Mouse (Mus musculus) lung, embryonic 16.5 days (tissue): Measurements from ENCODE around the gene Ptpn14. TPM values are rescaled to one million over a fixed set of nuclear protein-coding genes. Genes with fewer than 3 reads are reported as not detected.
A peak's percentile ranks its signal among the peaks of the same experiment; 100 is the strongest.

ENCODE experiments used
- ATAC-seq: fragments of 200-750 bp; cut with Nextera tagmentation; 2 replicates; pipeline ENCODE4 v1.8.0; 2017; ENCODE audit warnings: low read depth, mild to moderate bottlenecking, moderate library complexity
- H3K27ac ChIP-seq: fragments of 300-500 bp; sonication (generic); 2 replicates; pipeline ENCODE4 v1.5.1; 2014; ENCODE audit warnings: mild to moderate bottlenecking, control low read depth, low read length
- H3K27me3 ChIP-seq: fragments of 300-500 bp; sonication (generic); 2 replicates; pipeline ENCODE4 v1.6.1; 2014; ENCODE audit warnings: low read depth, low read length, mixed read lengths; ENCODE audit not compliant: control insufficient read depth, insufficient read depth
- H3K36me3 ChIP-seq: fragments of 300-500 bp; sonication (generic); 2 replicates; pipeline ENCODE4 v1.6.1; 2014; ENCODE audit warnings: low read length; ENCODE audit not compliant: control insufficient read depth, insufficient read depth
- H3K4me1 ChIP-seq: fragments of 300-500 bp; sonication (generic); replicated peaks from 2 replicates; pipeline ENCODE4 v1.6.1; 2014; ENCODE audit warnings: low read length, mixed read lengths; ENCODE audit not compliant: control insufficient read depth, insufficient read depth
- H3K4me2 ChIP-seq: fragments of 300-500 bp; sonication (generic); 2 replicates; pipeline ENCODE4 v1.6.1; 2014; ENCODE audit warnings: low read depth, low read length, control low read depth
- H3K4me3 ChIP-seq: fragments of 300-500 bp; sonication (generic); 2 replicates; pipeline ENCODE4 v1.5.1; 2014; ENCODE audit warnings: mild to moderate bottlenecking, low read length, control low read depth
- H3K9ac ChIP-seq: fragments of 300-500 bp; sonication (generic); 2 replicates; pipeline ENCODE4 v1.6.1; 2014; ENCODE audit warnings: low read length, control low read depth
- H3K9me3 ChIP-seq: fragments of 300-500 bp; sonication (generic); 2 replicates; pipeline ENCODE4 v1.6.1; 2016; ENCODE audit warnings: low read length; ENCODE audit not compliant: control insufficient read depth
- WGBS: fragments of 180-500 bp; shearing (Covaris S2); extraction: QIAGEN DNeasy Blood & Tissue Kit; methylation state at CpG from one replicate; pipeline ENCODE4 v1.1.7; 2014; 5-methylcytosine and 5-hydroxymethylcytosine counted together
- polyA plus RNA-seq: library from polyadenylated mRNA; unstranded; fragments of >200 nt; fragmentation: Nextera tagmentation; extraction: Ambion mirVana; gene quantifications from 2 replicates; pipeline ENCODE4 v1.2.1, GENCODE M21; 2015

Ptpn14 gene
- polyA plus RNA-seq, 1 experiment from 2014 or later, result 7.9 TPM

- Histone ChIP-seq H3K9me3 (no peaks in the 10 kb centered on the region), H3K4me1 (peaks cover 9% of the 10 kb centered on the region; the same call in 1 of the 2 replicates), H3K9ac (no peak overlapping the region), H3K4me2 (no peak overlapping the region), H3K4me3 (no peak overlapping the region), H3K36me3 (no peaks in the 10 kb centered on the region), H3K27ac (no peak overlapping the region), H3K27me3 (no peaks in the 10 kb centered on the region)
- 74% methylated on average over 8 of the region's 8 CpGs for WGBS
- no peak for ATAC-seq
These were observed 27.0 kb downstream of the Ptpn14 start for GRCm38 (mm10) chr1:189755072-189755471.

DNA sequence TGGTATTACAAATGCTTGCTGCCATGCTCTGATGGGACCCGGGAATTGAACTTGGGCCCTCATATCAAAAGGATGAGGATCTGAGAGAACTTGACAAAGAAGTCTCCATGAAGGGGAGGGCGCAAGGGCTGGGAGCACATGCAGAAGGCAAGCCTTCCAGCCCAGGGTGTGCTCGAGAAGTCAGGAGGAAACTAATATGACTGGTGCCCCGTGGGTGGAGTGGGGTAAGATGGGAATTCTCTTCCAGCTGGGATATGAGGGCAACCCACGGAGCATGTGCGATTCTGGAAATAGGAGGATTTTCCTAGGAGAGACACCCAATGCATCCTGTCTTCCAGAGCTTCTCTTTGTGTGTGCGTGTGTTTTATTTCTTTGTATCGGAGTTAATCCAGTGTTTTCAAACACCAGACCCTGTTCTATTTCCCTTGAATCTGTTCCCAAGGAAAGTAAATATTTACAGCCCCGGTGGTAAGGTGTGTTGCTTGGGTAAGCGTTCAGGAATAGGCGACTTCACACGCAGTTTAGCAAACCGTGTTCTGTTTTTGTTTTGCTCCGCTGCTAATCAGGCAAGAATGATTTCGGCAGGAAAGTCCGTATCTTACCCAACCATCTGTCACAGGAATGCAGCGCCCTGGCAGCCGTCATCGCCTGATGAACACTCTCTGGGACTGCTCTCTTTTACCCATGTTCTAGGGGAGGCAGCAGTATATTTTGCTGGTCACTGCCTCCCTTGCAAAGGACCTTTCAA, 28.4 kb downstream of the Ptpn14 start:
- Histone ChIP-seq H3K4me2 (peak overlapping the region; percentile 4; the same call in 1 of the 2 replicates), H3K27ac (no peak overlapping the region), H3K27me3 (no peaks in the 10 kb centered on the region), H3K36me3 (no peaks in the 10 kb centered on the region), H3K4me3 (no peak overlapping the region), H3K4me1 (peaks cover 10% of the 10 kb centered on the region; the same call in 1 of the 2 replicates), H3K9me3 (no peaks in the 10 kb centered on the region), H3K9ac (no peak overlapping the region)
- peak; percentile 18; the same call in 1 of the 2 replicates for ATAC-seq
- WGBS, result 34% methylated on average over 19 of the region's 19 CpGs

- no peaks in the 10 kb centered on the region for H3K27me3 ChIP-seq
- WGBS, result 59% methylated on average over 7 of the region's 7 CpGs
- no peak overlapping the region for H3K9ac ChIP-seq
- ATAC-seq, result no peak
- H3K9me3 ChIP-seq, result no peaks in the 10 kb centered on the region
- no peak overlapping the region; the same call in 1 of the 2 replicates for H3K4me2 ChIP-seq
- H3K27ac ChIP-seq, result no peak overlapping the region
- H3K4me1 ChIP-seq, result peaks cover 15% of the 10 kb centered on the region
- no peaks in the 10 kb centered on the region for H3K36me3 ChIP-seq
- H3K4me3 ChIP-seq, result no peak overlapping the region
These were observed 29.0 kb downstream of the Ptpn14 start for GRCm38 (mm10) chr1:189757054-189757408.

DNA sequence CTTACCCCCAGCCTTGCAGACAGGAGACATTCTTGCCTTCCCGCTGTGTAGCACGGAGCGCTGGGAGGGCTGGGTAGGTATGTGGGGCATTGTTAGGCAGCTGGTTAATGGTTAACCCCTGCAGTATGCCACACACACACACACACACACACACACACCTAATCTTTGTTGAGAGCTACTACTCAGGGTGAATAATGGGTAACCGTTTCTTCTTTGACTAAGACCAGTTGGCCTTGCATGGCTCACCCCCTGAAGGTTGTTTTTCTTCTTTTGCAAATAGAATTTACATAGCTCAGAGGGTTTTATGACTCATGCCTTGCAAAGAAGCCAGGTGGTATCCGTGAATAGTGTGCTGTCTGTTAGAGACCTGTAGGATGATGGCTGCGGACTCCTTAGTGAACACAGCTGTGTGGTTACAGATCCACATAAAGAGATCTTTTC, 33.5 kb downstream of the Ptpn14 start:
- peak overlapping the region; percentile 33; the same call in 1 of the 2 replicates for H3K27ac ChIP-seq
- H3K4me2 ChIP-seq, result no peak overlapping the region
- peaks cover 19% of the 10 kb centered on the region for H3K4me1 ChIP-seq
- no peak overlapping the region for H3K4me3 ChIP-seq
- no peaks in the 10 kb centered on the region for H3K27me3 ChIP-seq
- 35% methylated on average over 6 of the region's 6 CpGs for WGBS
- ATAC-seq, result peak; percentile 88
- no peak overlapping the region for H3K9ac ChIP-seq
- H3K9me3 ChIP-seq, result no peaks in the 10 kb centered on the region
- H3K36me3 ChIP-seq, result no peaks in the 10 kb centered on the region

DNA sequence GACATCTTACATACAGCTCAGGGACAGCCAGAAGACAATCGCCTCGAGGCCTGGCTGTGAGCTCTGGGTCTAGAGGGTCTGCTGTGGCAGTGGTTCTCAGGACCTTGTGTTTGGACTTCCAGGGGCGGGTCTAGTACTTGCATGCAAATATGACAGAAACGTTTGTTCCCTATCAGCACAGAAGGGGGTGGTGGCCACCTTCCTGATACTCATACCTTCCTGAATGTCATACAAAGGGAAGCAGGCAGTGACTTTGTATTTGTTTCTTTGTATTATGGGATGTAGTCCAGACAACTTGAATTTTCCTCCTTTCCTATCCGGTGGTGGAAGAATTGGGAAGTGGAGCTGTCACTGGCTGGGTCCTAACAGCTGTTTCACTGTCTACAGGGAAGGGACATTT, 36.2 kb downstream of the Ptpn14 start:
- Histone ChIP-seq H3K36me3 (no peaks in the 10 kb centered on the region), H3K9ac (no peak overlapping the region), H3K27me3 (no peaks in the 10 kb centered on the region), H3K4me3 (no peak overlapping the region), H3K4me2 (no peak overlapping the region), H3K4me1 (peaks cover 33% of the 10 kb centered on the region), H3K27ac (no peak overlapping the region), H3K9me3 (no peaks in the 10 kb centered on the region)
- 52% methylated on average over 5 of the region's 5 CpGs for WGBS
- ATAC-seq, result no peak

DNA sequence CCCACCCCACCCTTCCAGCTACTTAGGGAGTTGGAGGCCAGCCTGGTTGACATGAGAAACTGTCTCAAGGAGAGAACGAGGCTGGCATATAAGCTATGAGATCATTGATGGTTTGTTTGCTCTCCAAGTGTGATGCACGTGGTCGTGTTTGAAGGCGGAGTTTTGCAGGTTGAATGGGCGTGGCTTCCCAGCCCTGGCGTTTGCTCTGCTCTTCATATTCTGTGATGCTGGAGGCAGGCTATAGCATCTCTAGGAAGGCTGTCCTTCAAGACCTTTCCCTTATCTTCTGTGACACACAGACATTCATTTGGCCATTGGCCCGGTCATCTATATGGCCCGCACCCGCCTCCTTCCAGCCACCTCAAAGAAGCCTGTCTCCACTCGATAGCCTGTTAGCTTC, 39.1 kb downstream of the Ptpn14 start:
- H3K27me3 ChIP-seq, result no peaks in the 10 kb centered on the region
- no peak overlapping the region for H3K4me2 ChIP-seq
- no peak overlapping the region for H3K27ac ChIP-seq
- 42% methylated on average over 10 of the region's 10 CpGs for WGBS
- no peak for ATAC-seq
- H3K36me3 ChIP-seq, result no peaks in the 10 kb centered on the region
- H3K4me1 ChIP-seq, result peaks cover 31% of the 10 kb centered on the region
- H3K4me3 ChIP-seq, result no peak overlapping the region
- no peak overlapping the region for H3K9ac ChIP-seq
- no peaks in the 10 kb centered on the region for H3K9me3 ChIP-seq

DNA sequence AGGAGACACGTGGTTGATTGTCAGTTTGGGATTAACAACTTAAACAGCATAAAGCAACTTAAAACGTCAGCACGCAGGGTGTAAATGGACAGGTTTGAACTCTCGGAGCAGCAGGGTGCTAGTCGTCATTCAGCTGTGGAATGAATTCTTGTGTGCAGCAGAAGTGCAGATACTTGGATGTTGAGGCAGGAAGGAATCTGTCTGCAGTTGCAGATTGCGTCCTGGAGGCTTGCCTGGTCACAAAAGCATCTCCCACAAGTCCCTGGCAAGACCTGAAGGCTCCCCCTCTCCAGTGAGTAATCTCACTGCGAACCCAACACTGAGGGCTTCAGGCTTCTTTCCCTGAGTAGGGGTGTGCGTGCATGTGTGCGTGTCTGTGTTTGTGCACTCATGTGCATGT, 39.8 kb downstream of the Ptpn14 start:
- Histone ChIP-seq H3K36me3 (no peaks in the 10 kb centered on the region), H3K27me3 (no peaks in the 10 kb centered on the region), H3K9me3 (no peaks in the 10 kb centered on the region), H3K4me3 (no peak overlapping the region), H3K4me2 (no peak overlapping the region), H3K4me1 (peaks cover 30% of the 10 kb centered on the region), H3K9ac (no peak overlapping the region), H3K27ac (no peak overlapping the region)
- WGBS, result 55% methylated on average over 9 of the region's 9 CpGs
- ATAC-seq, result no peak

DNA sequence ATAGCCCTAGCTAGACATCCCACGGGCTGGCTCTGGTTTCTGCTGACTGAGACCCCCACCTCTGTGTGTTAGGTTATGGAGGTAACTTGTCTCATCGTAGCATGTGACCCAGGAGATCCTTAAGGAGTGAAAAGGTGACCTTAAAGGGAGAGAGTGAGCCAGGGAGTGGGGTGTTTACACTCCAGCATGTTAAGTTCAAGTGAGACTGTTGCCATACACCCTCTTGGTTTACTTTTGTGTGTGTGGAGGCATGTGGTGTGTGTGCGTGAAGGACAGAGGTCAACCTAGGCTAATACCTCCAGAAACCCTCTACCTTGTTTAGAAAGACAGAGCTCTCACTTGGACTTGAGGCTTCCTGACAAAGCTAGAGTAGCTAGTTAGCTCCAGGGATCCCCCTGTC, 42.4 kb downstream of the Ptpn14 start:
- Histone ChIP-seq H3K4me2 (no peak overlapping the region), H3K36me3 (no peaks in the 10 kb centered on the region), H3K27ac (no peak overlapping the region), H3K9ac (no peak overlapping the region), H3K4me1 (peaks cover 36% of the 10 kb centered on the region), H3K27me3 (no peaks in the 10 kb centered on the region), H3K4me3 (no peak overlapping the region), H3K9me3 (no peaks in the 10 kb centered on the region)
- ATAC-seq, result no peak
- 77% methylated on average over 3 of the region's 3 CpGs for WGBS

GRCm38 (mm10) chr1:189772707-189773106, 44.6 kb downstream of the Ptpn14 start:
- Histone ChIP-seq H3K9ac (no peak overlapping the region), H3K4me3 (no peak overlapping the region), H3K27ac (no peak overlapping the region), H3K4me1 (peaks cover 30% of the 10 kb centered on the region), H3K4me2 (no peak overlapping the region), H3K27me3 (no peaks in the 10 kb centered on the region), H3K36me3 (no peaks in the 10 kb centered on the region), H3K9me3 (no peaks in the 10 kb centered on the region)
- ATAC-seq, result no peak
- WGBS, result 69% methylated on average over 10 of the region's 10 CpGs
